Mouse (Mus musculus) heart, embryonic 15.5 days (tissue): ENCODE data around the gene Scamp4. TPM values are rescaled to one million over a fixed set of nuclear protein-coding genes. Genes with fewer than 3 reads are reported as not detected.

ENCODE experiments used
- ATAC-seq: fragments of 200-750 bp; cut with Nextera tagmentation; replicated peaks from 2 replicates; pipeline ENCODE4 v1.8.0; 2017; ENCODE audit warnings: low read depth, moderate TSS enrichment; ENCODE audit not compliant: insufficient number of reproducible peaks, insufficient read depth, low FRiP score
- H3K27ac ChIP-seq: fragments of 300-500 bp; sonication (generic); 2 replicates; pipeline ENCODE4 v1.5.1; 2015; ENCODE audit warnings: mild to moderate bottlenecking, inconsistent platforms
- H3K27me3 ChIP-seq: fragments of 300-500 bp; sonication (generic); 2 replicates; pipeline ENCODE4 v1.6.1; 2015; ENCODE audit warnings: inconsistent platforms
- H3K36me3 ChIP-seq: fragments of 300-500 bp; sonication (generic); 2 replicates; pipeline ENCODE4 v1.6.1; 2015; ENCODE audit warnings: mild to moderate bottlenecking, inconsistent platforms
- H3K4me1 ChIP-seq: fragments of 300-500 bp; sonication (generic); replicated peaks from 2 replicates; pipeline ENCODE4 v1.6.1; 2015; ENCODE audit warnings: inconsistent platforms
- H3K4me2 ChIP-seq: fragments of 300-500 bp; sonication (generic); 2 replicates; pipeline ENCODE4 v1.6.1; 2015; ENCODE audit warnings: inconsistent platforms, mild to moderate bottlenecking, moderate library complexity
- H3K4me3 ChIP-seq: fragments of 300-500 bp; sonication (generic); 2 replicates; pipeline ENCODE4 v1.5.1; 2015; ENCODE audit warnings: mild to moderate bottlenecking, inconsistent platforms
- H3K9ac ChIP-seq: fragments of 300-500 bp; sonication (generic); 2 replicates; pipeline ENCODE4 v1.6.1; 2015; ENCODE audit warnings: mild to moderate bottlenecking, inconsistent platforms
- H3K9me3 ChIP-seq: fragments of 300-500 bp; sonication (generic); replicated peaks from 2 replicates; pipeline ENCODE4 v1.6.1; 2016; ENCODE audit warnings: inconsistent platforms
- WGBS: fragments of 180-500 bp; shearing (Covaris S2); methylation state at CpG from one replicate; pipeline ENCODE4 v1.1.7; 2015; ENCODE audit warnings: mixed read lengths; 5-methylcytosine and 5-hydroxymethylcytosine counted together
- polyA plus RNA-seq: library from polyadenylated mRNA; unstranded; fragments of >200 nt; fragmentation: Nextera tagmentation; extraction: Ambion mirVana; gene quantifications from 2 replicates; pipeline ENCODE4 v1.2.1, GENCODE M21; 2015

The Scamp4 gene
- polyA plus RNA-seq, 1 experiment from 2014 or later: 55.9 TPM

DNA sequence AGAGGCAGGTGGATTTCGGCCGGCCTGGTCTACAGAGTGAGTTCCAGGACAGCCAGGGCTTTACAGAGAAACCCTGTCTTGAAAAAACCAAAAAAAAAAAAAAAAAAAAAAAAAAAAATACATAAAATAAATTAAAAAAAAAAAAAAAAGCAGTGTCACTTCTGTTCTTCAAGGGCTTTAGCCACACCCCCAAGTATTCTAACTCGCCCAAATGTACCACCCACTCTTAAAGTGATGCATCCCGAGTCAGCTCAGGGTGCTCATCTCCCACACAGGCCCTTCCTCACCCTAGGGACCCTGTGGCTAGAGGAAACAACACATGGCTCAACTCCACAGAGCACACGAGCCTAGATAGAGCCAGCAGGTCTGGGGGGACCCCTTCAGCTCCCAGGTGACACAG lies 19.6 kb upstream of the Scamp4 start:
- no peak for ATAC-seq
- 77% methylated on average over 5 of the region's 5 CpGs for WGBS
- Histone ChIP-seq H3K9ac (no peak overlapping the region), H3K4me3 (no peak overlapping the region), H3K4me1 (peaks cover 53% of the 10 kb centered on the region), H3K36me3 (peaks cover 26% of the 10 kb centered on the region), H3K9me3 (no peaks in the 10 kb centered on the region), H3K4me2 (no peak overlapping the region), H3K27me3 (no peaks in the 10 kb centered on the region), H3K27ac (no peak overlapping the region)

DNA sequence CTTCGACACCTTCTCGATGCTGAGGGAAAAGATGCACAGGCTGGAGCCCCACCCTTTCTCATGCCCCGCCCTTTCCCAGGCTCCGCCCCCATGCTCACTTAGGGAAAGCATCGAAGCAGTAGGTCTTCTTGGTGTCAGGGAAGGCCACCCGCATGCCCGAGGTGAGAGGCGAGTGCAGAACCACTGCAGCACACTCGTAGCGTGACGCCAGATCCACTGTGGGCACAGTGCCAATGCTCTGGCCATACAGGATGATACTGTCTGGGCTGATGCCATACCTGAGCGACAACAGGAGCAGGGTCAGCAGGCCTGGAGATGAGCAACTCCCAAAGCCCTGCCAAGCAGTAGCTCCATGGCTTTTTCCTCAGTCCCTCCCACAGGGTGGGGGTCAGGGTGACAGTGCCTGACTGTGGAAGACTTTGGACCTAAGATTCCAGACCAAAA lies 18.6 kb upstream of the Scamp4 start:
- H3K9ac ChIP-seq: no peak overlapping the region

GRCm38 (mm10) chr10:80584642-80585552 lies 17.8 kb upstream of the Scamp4 start:
- Histone ChIP-seq H3K27me3 (no peaks in the 10 kb centered on the region), H3K4me1 (peaks cover 58% of the 10 kb centered on the region), H3K36me3 (peaks cover 26% of the 10 kb centered on the region), H3K9me3 (no peaks in the 10 kb centered on the region), H3K4me2 (peak overlapping the region; percentile 38), H3K4me3 (peak overlapping the region; percentile 21), H3K9ac (0 out of 2 replicates have a peak overlapping the region, but pooled peaks have one; percentile 4), H3K27ac (peak overlapping the region; percentile 46)
- WGBS: 66% methylated on average over 12 of the region's 12 CpGs
- no peak for ATAC-seq

More for the DNA sequence above, 18.6 kb upstream of the Scamp4 start:
- Histone ChIP-seq H3K27me3 (no peaks in the 10 kb centered on the region), H3K9me3 (no peaks in the 10 kb centered on the region), H3K4me3 (no peak overlapping the region), H3K4me1 (peaks cover 53% of the 10 kb centered on the region), H3K36me3 (peaks cover 26% of the 10 kb centered on the region), H3K4me2 (no peak overlapping the region; the same call in 1 of the 2 replicates), H3K27ac (0 out of 2 replicates have a peak overlapping the region, but pooled peaks have one; percentile 46)
- ATAC-seq: no peak
- WGBS: 52% methylated on average over 12 of the region's 12 CpGs

DNA sequence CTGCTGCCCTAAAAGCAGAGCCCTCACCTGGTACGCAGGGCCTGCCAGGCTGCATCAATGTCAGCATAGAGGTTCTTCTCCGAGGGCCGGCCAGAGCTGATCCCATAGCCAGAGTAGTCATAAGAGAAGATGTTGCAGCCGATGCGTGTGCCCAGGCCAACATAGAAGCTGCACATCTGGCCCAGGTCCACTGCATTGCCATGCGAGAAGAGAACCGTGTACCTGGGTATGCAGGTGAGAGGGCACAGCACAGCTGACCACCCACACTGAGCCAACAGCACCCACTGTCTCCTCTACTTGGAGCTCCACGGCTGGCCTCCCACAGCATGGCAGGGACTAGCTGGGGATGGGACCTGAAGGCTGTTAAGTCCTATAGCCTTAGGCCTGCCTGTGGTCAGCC lies 17.1 kb upstream of the Scamp4 start:
- peaks cover 59% of the 10 kb centered on the region for H3K4me1 ChIP-seq
- H3K4me2 ChIP-seq: peak overlapping the region; percentile 38
- H3K4me3 ChIP-seq: peak overlapping the region; percentile 21
- peaks cover 26% of the 10 kb centered on the region for H3K36me3 ChIP-seq
- H3K27me3 ChIP-seq: no peaks in the 10 kb centered on the region
- 83% methylated on average over 8 of the region's 8 CpGs for WGBS
- no peaks in the 10 kb centered on the region for H3K9me3 ChIP-seq
- ATAC-seq: no peak
- peak overlapping the region; percentile 16; the same call in 1 of the 2 replicates for H3K9ac ChIP-seq
- peak overlapping the region; percentile 46; the same call in 1 of the 2 replicates for H3K27ac ChIP-seq

DNA sequence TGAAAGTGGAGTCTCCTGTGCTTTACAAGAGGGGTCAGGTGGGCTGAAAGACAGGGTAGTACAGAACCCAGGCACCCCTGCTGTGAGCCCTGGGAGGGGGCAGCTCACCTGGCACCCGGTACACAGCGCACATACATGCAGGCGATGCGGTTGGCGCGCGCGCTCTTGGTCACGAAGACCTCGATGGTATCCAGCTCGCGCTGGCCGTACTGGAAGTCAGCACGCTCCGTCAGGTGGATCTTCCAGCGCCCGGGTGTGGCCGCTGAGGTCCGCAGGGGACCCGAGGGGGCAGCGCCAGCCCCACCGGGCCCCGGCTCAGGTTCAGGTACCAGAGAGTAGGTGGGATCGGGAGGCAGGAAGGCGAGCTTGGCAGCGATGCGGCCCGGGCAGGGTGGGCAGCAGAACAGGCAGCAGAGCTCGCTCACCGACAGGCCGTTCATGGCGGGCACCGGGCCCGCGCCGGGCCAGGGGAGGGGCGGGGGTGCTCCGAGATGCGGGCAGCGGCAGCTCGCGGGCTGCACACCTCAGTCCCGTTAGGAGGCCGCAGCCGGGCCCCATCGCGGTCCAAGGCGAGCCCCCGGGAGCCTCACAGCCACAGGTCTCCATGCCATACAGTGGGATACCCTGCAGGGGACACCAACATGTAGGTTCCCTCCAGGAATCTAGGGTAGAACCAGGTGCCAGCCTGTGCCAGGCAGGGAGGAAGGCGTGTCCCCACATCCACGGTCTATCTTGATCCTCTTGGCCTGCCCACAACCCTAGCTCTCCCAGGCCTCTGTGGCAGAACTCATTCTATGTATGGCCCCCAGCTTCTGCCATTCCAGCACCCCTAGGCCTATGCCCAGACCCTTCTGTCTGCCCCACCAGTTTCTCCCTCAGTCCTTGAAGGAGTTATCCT lies 16.0 kb upstream of the Scamp4 start:
- H3K27me3 ChIP-seq: no peaks in the 10 kb centered on the region
- H3K4me2 ChIP-seq: peak overlapping the region; percentile 38
- peaks cover 60% of the 10 kb centered on the region for H3K4me1 ChIP-seq
- H3K27ac ChIP-seq: peak overlapping the region; percentile 83
- ATAC-seq: no peak
- no peaks in the 10 kb centered on the region for H3K9me3 ChIP-seq
- peak overlapping the region; percentile 31; the same call in 1 of the 2 replicates for H3K9ac ChIP-seq
- peaks cover 26% of the 10 kb centered on the region for H3K36me3 ChIP-seq
- 89% methylated on average over 51 of the region's 51 CpGs for WGBS
- peak overlapping the region; percentile 21 for H3K4me3 ChIP-seq

- Histone ChIP-seq H3K27ac (peak overlapping the region; percentile 83), H3K9me3 (no peaks in the 10 kb centered on the region), H3K36me3 (peaks cover 23% of the 10 kb centered on the region), H3K4me3 (peak overlapping the region; percentile 21), H3K9ac (0 out of 2 replicates have a peak overlapping the region, but pooled peaks have one; percentile 31), H3K27me3 (no peaks in the 10 kb centered on the region), H3K4me1 (peaks cover 60% of the 10 kb centered on the region), H3K4me2 (peak overlapping the region; percentile 38)
- WGBS: 47% methylated on average over 4 of the region's 4 CpGs
- 0 out of 2 replicates have a peak, but pooled peaks have one; percentile 20 for ATAC-seq
These were observed 15.4 kb upstream of the Scamp4 start for GRCm38 (mm10) chr10:80587305-80587657.

GRCm38 (mm10) chr10:80589127-80589878 lies 13.4 kb upstream of the Scamp4 start:
- Histone ChIP-seq H3K27me3 (no peaks in the 10 kb centered on the region), H3K27ac (peak overlapping the region; percentile 83), H3K9ac (peak overlapping the region; percentile 97), H3K9me3 (no peaks in the 10 kb centered on the region), H3K4me3 (peak overlapping the region; percentile 92), H3K4me2 (peak overlapping the region; percentile 95), H3K4me1 (peaks cover 51% of the 10 kb centered on the region), H3K36me3 (peaks cover 13% of the 10 kb centered on the region)
- ATAC-seq: no peak
- WGBS: 9% methylated on average over 12 of the region's 12 CpGs

DNA sequence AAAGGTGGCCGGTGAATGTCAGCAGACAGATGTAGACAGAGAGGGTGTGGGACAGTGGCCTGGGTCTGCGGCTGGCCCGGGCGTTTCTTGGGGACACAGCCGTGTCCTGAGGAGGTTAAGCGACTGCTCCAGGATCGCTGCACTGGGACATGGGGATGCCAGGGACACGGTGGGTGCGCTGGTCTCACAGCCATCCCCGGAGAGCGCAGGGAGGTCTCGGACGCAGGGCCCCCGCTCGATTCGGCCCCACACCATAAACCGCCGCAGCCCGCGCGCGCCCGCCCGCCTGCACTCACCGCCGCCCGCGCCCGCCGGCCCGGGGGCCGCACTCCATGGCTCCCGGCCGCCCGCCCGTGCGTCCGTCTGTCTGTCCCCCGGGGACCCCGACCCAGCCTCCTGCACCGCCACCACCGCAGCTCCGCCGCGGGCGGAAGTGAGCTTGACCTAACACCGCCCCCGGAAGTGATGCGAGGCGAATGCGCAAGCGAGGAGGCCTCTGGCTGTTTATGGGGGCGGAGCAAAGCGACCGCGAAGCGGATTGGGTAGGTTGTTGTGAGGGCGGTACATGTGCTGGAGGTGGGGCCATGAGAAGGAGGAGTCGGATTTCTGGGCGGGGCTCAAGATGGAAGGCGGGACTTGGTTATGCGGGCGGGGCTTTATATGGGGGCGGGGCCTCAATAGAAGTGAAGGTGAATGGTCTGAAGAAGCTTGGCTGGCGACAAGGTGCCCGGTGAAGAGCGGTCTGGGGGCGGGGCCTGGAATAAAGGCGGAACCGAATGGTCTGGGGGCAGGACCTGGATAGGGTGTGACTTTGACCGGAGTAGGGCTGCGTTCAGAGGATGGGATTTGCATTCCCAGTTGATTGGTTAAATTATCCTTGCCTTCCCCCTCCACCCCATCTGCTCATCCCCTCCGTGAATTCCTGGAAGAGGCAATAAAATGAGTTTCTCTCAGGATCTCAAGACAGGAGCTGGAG lies 12.5 kb upstream of the Scamp4 start, which contains the start of gene Abhd17a:
Abhd17a (minus strand) TSS at position 463 of the 976 bp plus-strand sequence.
- peak within 1 kb of the TSS; percentile 83 for H3K27ac ChIP-seq
- peak within 1 kb of the TSS; percentile 92 for H3K4me3 ChIP-seq
- H3K9ac ChIP-seq: peak within 1 kb of the TSS; percentile 97
- H3K9me3 ChIP-seq: no peaks in the 10 kb centered on the region
- H3K36me3 ChIP-seq: peaks cover 13% of the 10 kb centered on the region
- H3K4me2 ChIP-seq: peak within 1 kb of the TSS; percentile 95
- no peaks in the 10 kb centered on the region for H3K27me3 ChIP-seq
- peaks cover 42% of the 10 kb centered on the region for H3K4me1 ChIP-seq
- under 1% methylated on average over 71 of the region's 73 CpGs for WGBS
- ATAC-seq: peak; percentile 96

GRCm38 (mm10) chr10:80596318-80596717 lies 6.4 kb upstream of the Scamp4 start:
- ATAC-seq: no peak
- WGBS: 30% methylated on average over 4 of the region's 4 CpGs
- no peak overlapping the region for H3K4me2 ChIP-seq

More at GRCm38 (mm10) chr10:80596318-80596717, 6.4 kb upstream of the Scamp4 start:
- Histone ChIP-seq H3K36me3 (no peaks in the 10 kb centered on the region), H3K4me1 (no peaks in the 10 kb centered on the region), H3K27me3 (no peaks in the 10 kb centered on the region), H3K4me3 (no peak overlapping the region), H3K9me3 (no peaks in the 10 kb centered on the region), H3K9ac (no peak overlapping the region), H3K27ac (no peak overlapping the region)
